Mouse (Mus musculus) myocyte (in vitro differentiated cells): Measurements from ENCODE around the gene Uvrag.

Source experiments
- CEBPB ChIP-seq: IDR thresholded peaks from 2 replicates; pipeline ENCODE4 v1.6.1; 2011; ENCODE audit warnings: mild to moderate bottlenecking, moderate library complexity; ENCODE audit not compliant: poor library complexity, insufficient read depth, severe bottlenecking
- E2F4 ChIP-seq: IDR thresholded peaks from one replicate; pipeline ENCODE4 v1.6.1; 2011; ENCODE audit warnings: mild to moderate bottlenecking, control low read depth, moderate library complexity; ENCODE audit not compliant: insufficient read depth
- MAX ChIP-seq: IDR thresholded peaks from one replicate; pipeline ENCODE4 v1.6.1; 2011; ENCODE audit warnings: low read depth, mild to moderate bottlenecking, control low read depth
- POLR2A ChIP-seq: IDR thresholded peaks from one replicate; pipeline ENCODE4 v1.6.1; 2011; ENCODE audit warnings: low read depth, mild to moderate bottlenecking, control low read depth, moderate library complexity; ENCODE audit not compliant: insufficient read length
- TCF3 ChIP-seq: IDR thresholded peaks from one replicate; pipeline ENCODE4 v1.6.1; 2011; ENCODE audit warnings: low read depth, control low read depth; ENCODE audit not compliant: insufficient read length

DNA sequence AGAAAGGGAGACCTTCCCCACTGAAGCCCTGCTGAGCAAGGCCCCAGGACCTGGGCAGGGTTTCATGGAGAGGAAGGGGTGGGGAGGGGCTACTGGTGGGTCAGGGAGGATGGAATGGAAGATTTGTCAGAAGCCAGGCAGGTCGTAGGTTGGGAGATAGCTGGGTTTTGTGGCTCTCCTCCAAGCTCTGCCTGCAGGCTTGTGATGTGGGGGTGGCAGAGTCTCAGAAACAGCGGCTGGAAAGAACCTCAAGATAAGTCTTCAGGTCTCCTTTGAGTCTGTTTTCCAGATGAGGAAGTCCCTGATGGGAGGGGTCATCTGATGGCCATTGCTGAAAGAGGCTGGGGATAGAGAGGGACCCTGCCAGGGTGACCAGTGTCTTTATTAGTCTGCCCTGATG lies 285.6 kb downstream of the Uvrag start:
- TF ChIP-seq POLR2A (no peak), CEBPB (no peak), MAX (no peak), E2F4 (no peak), TCF3 (no peak)
